Mouse (Mus musculus): ENCODE results near the gene 6030468B19Rik.
"Not testable (repeated sequence)": the region's sequence is repeated elsewhere in the genome, so short reads cannot be mapped to it uniquely, and the experiment has no call there.

Gene 6030468B19Rik

DNA sequence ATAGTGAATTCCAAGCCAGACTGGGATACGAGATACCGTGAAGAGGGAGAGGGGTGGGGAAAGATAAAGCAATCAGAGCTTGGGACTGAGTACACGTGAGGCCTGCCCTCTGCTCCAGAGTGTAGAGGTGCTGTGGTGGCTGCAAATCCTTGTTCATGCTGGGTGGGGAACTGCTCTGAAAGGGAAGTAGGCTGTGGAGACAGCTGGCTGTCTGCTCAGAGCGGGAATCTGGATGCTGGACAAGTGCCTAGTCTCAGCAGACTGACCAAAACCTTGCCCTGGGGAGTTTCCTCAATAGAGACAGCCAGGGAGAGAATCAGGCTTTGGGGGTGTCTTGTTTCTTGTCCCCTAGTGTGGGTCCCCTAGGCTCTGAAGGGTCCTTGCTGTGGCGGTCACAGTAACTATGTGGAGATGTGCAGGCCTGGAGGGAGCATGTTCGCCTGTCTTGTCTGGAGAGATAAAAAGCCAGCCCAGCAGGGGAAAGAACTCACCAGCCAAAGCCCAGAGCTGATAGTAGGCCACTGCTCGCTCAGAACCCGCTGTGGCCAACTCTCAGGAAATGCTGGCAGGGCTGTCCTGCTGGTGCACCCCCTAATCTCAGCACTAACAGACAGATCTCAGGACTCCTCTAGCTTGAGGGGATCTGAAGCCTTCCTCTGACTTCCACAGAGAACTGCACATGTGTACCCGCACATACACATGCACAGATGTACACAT, 31.6 kb downstream of the 6030468B19Rik start:
- no peak for DNase-seq (ENCODE audit: low spot score)

DNA sequence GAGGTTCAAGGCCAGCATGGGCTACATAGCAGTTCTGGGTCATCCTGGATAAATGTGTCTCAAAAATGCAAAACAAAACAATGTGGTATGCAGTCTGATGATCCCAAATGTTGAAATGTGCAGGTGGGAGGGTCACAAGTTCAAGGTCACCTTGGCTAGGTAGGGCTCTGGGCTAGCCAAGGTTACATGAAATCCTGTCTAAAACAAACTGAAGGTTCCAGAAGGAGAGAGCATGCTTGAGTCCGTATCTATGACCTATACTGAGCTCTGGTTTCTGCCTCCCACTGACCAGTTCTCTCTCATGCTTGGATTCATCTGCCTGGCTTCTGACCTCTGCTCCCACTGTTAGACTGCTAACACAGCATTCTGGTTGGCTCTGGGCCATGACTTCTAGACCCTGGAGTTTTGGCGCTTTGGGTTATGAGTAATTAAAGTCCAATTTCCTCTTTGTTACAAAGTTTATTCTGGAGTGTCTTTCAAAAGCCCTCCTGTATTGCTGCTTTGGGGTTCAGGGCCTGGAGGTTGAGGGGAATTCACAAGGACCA, 32.3 kb downstream of the 6030468B19Rik start:
- no peak for DNase-seq (ENCODE audit: low spot score)

DNA sequence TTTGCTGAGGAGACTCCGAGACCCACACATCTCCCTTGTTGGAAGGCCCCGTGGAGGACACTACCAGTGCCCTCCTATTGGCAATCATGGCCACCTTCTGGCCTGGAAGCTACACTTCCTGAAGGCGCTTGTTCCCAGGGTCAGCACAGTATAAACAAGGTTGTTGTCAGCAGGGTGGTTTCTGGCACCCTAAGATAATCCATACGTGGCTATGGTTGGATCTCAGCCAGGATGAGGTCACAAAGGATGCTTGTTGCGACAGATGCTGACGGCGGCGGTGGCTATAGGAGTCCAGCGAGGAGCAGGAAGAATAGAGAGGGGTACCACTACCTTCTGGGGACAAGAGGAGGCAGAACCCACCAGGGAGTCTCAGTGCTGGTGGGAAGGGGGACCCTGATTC, 32.9 kb downstream of the 6030468B19Rik start:
- DNase-seq (ENCODE audit: low spot score) = no peak

DNA sequence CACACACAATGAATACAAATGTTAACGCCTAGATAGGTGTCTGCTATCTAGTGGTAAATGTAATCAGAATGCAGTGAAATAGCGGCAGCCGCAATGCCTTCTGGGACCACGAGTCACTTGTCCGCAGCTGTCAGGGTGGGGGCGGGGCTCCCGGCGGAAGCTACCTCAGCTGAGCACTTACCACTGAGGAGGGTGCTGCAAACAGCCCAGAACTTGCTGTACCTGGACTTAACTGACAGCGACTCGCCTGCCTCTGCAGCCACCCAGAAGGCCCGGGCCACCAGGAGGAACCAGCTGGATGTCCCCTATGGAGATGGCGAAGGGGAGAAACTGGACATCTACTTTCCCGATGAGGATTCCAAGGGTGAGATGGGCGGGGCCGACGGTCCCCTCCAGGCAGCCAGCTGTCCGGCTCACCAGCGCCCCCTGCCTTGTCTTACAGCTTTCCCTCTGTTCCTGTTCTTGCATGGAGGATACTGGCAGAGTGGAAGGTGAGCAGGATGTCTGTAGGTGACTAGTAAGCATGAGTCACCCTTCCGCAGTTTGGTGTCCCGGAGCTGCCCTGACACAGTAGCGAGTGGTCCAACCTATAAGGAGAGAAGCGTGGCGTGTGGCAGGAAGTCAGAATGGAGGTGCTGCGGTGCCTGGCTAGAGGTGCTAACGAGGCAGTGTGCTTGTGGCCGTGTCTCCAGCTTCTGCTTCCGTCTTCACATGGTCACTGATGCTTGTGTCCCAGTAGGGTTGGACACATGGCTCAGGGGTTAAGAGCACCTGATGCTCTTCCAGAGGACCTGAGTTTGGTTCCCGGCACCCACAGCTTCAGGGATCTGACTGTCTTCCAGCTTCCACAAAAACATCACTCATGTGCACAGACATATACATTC, 34.9 kb downstream of the 6030468B19Rik start:
- peak; percentile 41 for DNase-seq (ENCODE audit: low spot score)

DNA sequence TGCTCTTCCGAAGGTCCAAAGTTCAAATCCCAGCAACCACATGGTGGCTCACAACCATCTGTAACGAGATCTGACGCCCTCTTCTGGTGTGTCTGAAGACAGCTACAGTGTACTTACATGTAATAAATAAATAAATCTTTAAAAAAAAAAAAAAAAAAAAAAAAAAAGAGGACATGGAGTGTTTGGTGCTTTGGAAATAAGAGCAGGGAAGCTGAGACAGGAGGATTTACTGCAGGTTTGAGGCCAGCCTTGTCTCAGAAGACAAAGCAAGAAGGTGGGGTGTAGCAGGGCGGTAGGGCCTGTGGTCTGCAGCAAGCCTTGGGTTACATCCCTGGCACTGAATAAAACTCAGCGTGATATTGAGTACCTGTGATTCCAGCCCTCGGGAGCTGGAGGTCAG, 36.0 kb downstream of the 6030468B19Rik start:
- DNase-seq (ENCODE audit: low spot score) = not testable (repeated sequence)

DNA sequence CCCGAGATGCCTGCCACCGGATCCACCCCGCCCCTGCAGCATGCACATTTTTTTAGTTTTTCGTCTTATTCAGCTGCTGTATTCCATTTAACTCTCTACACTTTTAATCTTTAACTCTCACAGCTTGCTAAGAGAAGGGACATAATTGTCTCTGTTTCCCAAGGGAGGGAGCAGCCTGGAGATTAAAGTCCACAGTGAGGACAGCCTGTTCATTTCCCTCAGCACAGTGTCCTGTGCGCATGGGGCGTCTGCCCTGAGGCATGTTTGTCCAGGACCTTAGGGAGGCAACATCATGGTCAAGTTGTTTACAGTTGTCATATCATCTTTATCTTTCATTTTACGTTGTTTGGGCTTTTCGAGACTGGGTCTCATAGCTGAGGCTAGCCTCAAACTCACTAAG, 36.6 kb downstream of the 6030468B19Rik start:
- no peak for DNase-seq (ENCODE audit: low spot score)

DNA sequence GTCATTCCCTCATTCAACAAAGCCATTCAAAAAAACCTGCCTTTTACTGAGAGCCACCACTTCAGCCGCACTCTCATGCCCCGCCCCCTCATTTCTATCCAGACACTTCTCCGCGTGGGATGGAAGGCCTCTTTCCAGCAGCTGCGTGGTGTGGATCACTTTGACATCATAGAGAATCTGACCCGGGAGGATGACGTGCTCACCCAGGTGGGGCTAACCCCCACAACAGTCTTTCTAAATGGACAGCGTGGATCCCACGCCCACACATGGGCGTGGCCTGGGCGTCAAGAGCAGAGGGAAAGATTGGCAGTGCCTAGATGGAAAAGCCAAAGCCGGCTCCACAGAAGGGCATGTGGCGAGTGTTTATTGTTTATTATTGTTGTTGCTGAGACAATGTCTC, 38.8 kb downstream of the 6030468B19Rik start:
- no peak for DNase-seq (ENCODE audit: low spot score)

DNA sequence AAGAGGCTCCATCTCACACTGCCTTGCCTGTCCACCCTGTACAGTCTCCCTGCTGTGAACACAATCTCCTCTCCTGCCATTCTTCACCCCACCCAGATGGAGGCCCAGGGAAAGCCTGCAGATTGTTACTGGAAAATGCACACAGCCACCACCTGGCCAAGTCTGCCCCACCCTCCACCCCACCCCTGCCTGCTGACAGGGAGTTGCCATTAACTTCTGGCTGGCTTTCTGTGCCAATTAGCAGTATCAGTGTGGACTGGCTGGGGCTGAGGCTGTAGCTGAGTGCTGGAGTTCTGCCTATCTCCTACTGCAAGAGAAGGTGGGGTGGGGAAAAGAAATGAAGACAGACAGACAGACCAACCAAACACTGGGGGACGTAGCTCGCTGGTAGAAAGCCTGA, 41.1 kb downstream of the 6030468B19Rik start:
- no peak for DNase-seq (ENCODE audit: low spot score)

DNA sequence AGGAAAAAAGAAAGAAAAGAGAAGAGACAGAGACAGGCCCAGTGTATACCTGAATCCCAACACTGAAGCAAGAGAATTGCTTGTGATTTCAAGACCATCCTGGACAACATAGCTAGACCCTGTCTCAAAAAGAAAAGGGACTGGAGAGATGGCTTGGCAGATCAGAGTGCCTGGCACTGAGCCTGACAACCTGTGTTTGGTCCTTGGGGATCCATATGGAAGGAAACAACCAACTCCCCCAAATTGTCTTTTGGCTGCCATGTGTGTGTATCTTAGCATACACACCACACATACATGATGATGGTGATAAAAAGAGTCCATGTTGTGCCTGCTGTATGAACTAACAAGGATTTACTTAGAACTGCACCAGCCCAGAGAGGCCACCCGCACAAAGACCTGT, 41.6 kb downstream of the 6030468B19Rik start:
- no peak for DNase-seq (ENCODE audit: low spot score)

DNA sequence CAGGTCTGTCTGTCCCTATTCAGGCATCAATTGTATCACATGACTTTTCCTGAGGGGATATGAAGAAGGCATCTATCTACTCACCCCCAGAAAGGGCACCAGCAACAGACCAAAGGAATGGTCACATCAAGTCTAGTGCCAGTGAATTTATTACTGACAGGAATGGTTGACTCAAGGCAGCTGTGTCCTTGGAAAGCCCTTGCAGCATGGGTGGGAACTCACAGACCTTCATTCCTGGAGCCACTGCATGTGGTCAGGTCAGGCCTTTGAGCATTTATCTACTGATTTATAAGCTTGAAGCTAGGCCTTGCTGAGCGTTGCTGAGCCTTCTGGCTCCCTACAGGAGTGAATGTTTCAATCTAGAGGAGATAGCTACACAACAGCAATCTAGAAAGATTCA, 43.5 kb downstream of the 6030468B19Rik start:
- DNase-seq (ENCODE audit: low spot score) = no peak

DNA sequence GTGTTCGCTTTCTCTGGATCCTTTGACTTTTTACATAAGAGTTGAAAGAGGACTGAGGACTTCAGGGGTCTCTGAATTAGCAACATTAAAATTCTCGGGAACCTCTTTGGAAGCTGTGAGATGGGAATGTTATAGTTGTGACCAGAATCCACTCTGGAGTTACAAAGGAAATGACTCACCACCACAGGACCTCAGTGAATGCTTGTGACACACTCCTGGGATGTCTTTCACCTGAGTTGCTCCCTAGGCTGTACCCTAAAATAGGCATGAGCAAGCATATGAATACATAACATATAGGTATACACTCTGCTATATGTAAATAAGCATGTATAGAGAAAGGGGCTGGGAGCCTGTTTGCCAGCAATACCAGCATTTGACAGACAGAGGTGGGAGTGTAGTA, 46.0 kb downstream of the 6030468B19Rik start:
- no peak for DNase-seq (ENCODE audit: low spot score)

DNA sequence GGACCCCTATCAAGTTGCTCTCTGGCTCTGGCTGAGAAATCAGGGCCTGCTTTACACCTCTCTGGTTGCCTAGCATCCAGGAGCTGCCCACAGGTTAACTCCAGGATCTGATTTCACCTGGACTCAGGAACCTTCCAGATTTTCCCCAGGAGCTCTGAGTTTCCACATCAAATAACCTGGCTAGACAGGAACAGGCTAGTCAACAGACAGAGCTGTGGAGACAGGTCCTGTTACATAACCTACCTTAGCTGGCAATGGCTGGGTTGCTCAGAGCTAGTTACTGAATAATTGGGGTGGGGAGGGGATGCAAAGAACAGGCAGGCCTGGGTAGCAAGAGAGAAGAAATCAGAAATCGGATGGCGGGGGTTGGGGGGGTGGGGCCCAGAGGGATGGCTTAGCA, 47.5 kb downstream of the 6030468B19Rik start:
- DNase-seq (ENCODE audit: low spot score) = no peak

DNA sequence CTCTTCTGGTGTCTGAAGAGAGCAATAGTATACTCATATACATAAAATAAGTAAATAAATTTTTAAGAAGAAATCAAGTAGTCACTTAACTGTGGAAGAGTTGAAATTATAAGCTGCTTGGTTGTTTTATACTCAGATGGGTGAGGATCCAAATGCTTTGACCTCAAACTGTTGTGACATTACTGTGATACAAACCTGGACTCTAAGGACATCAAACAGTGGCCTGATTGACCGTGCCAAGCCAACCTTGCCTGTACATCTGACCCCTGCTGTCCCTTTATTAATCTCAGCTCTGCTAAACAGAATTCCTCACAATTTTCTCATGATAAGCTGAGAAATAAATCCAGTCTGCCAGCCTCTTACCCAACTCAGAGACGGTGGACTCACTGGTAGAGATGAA, 48.2 kb downstream of the 6030468B19Rik start:
- DNase-seq (ENCODE audit: low spot score) = no peak

DNA sequence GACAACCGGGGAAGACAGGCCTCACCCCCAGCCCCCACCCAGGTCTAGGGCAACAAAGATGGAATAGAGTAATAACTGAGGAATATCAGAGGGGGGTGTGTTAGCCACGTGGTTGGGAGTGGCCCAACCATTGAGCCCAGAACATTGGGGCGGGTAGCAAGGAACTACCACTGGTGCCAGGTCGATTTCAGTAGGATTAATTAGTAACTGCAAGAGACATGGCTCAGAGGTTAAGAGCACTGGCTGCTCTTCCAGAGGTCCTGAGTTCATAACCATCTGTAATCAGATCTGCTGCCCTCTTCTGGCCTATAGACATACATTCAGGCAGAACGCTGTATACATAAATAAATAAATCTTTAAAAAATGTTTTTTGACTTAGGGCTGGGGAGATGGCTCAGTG, 49.2 kb downstream of the 6030468B19Rik start:
- DNase-seq (ENCODE audit: low spot score) = no peak

DNA sequence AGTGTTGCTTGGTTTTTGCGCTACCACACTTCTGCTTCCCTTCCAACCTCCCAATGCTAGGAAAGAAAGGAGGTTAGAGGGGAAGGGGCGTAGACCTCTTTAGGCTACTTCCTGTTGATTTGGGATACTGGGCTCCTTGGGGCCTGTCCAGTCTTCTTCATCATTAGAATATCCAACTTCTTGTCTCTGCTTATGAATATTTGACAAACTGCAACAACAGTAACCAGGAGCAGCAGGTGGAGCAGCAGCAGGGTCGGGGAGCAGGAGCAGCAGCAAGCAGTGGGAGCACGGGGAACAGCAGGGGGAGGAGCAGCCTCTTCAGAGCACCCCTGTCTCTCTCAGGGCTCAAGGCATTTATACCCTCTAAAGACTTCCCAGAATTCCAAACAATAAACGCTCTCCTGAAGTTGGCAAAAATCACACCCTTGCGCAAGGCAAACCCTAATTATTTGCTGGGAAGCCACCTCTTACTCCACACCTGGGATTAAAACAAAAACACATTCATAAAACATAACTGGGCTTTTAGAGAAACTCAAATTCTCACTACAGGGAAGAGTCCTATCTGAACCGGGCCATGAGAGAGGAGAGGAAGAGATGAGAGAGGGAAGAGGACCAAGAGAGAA, 50.2 kb downstream of the 6030468B19Rik start:
- no peak for DNase-seq (ENCODE audit: low spot score)

DNA sequence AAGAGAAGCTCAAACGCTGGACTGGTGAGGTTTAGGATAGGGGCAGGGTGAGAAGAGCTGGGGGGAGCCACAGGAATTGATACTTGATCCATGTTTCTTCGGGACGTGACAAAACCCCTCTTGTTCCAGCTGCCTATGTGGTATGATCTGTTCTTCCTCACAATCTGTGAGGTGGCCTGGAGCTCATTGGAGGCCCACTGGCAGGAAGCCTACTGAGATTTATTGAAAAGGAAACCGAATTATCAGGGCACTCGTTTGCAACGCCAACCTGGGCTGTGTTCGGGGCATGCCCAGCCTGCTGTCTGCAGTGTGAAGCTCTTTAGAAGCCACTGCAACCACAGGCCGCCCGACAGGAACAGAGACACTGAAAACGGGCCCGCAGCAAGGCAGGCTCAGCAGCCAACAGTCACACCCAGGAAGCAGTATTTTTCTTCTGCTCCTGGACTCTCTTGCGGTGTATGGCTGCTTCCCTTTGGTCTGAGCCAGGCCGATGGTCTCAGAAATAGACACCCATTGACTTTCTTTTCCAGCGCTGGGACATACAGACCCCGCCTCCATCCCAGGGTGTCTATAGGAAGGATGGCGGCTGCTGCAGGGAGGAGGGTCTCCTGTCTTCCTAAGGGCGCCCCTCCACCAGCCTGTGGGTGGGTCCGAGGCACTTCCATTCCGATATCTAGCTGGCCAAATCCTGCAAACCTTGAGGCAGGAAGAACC, 51.0 kb downstream of the 6030468B19Rik start:
- DNase-seq (ENCODE audit: low spot score) = no peak

DNA sequence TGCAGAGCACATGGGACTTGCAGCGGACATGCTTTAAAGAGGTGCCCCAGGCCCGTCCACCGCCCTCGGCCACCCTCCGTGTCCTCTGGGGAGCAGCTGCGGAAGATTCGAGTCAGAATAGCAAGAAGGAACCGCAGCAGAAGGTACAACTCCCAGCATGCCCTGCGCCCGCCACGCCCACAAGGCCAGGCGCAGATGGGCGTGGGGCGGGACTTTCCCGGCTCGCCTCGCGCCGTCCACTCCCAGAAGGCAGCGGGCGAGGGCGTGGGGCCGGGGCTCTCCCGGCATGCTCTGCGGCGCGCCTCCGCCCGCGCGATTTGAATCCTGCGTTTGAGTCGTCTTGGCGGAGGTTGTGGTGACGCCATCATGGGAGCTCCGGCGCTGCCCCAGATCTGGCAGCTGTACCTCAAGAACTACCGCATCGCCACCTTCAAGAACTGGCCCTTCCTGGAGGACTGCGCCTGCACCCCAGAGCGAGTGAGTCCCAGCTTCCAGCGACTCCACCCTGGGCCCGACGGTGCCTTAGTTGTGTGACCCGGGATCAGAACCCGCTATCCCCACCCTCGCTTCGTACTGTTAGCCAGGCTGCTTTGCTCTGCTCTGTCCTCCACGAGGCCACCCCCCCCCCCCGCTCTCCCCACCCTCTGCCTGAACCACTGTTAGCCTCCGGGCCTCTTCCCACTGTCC, 51.7 kb downstream of the 6030468B19Rik start, which contains the start of gene Birc5:
Gene Birc5, plus strand, starts transcription at position 267 of the 687 bp plus-strand sequence.
- peak; percentile 82 for DNase-seq (ENCODE audit: low spot score)

DNA sequence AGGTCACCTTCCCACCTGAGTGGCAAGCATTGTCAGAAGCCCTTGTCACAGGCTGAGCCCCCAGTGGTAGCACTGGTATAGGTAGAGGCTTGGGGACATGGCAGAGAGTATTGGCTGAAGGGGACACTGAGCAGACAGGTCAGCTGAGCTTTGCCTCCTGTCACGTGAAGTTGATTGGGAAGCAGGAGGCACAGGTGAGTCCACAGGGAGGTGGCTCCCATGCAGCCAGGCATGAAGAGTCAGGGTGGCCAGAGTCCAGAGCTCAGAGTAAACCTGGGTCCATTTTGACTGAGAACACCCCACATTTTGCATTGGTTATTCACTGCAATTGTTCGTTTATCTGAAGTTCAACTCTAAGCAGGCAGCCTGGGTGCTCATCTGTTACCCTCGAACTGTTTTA, 55.4 kb downstream of the 6030468B19Rik start:
- DNase-seq (ENCODE audit: low spot score) = no peak

DNA sequence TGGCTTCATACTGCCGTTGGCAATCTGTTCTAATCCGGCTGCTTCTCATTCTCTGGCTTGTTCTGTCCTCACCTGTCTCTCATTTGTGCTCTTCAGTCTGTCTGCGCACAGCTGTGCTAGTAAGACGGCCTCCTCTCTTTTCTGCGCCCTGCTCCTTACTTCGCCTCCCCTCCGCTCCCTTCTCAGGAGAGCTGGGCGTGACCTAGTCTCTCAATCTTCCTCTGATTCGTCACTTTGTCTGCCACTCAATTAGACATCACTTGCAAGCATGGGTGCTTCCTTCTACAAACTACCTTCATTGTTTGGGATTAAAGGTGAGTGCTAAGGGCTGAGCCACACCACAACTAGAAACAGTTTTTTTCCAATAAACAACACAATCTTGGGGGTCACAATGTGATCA, 56.8 kb downstream of the 6030468B19Rik start:
- DNase-seq (ENCODE audit: low spot score) = no peak

DNA sequence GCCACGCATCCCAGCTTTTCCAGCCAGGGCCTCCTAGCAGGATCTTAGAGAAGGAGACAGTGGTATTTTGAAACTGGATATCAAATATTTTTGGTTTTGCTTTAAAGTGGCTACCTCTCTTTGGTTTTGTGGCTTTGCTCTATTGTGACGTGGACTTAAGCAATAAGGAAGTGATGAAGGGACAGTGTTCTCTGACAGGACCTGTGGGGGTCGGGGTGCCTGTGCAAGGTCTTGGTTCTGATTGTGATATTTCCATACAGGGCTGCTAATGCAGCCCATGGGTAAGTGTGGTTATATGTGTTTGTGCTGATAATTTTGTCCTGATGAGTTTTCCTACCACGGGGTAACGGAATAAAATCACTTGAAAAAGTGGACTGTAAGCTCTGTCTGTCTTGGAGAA, 57.9 kb downstream of the 6030468B19Rik start:
- DNase-seq (ENCODE audit: low spot score) = no peak

DNA sequence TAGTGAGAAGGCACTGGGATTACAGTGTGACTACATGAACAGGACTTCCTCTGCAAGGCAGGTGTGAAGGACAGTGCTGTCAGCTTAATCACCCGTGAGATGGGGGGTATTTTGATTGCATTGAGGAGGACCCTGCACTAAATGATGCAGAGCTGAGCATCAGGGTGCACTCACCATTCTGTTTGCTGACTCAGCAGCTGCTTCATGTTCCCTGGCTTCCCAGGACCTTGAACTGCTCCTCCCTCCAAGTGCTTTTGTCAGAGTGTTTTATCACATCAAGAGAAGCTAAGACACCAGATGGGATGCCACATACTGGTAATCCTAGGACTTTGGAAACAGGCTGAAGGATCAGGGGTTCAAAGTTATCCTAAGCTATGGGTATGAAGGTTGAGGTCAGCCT, 58.5 kb downstream of the 6030468B19Rik start:
- DNase-seq (ENCODE audit: low spot score) = no peak

Data from urinary bladder, postnatal 10 days (tissue).